Mouse (Mus musculus): ENCODE data around the gene Rundc3b. TPM values are rescaled to one million over a fixed set of nuclear protein-coding genes. Genes with fewer than 3 reads are reported as not detected.

The Rundc3b gene
- polyA plus RNA-seq (2015; fragmentation: Nextera tagmentation; extraction: Ambion mirVana) = 5.4 and 6.1 TPM in 2 replicates

DNA sequence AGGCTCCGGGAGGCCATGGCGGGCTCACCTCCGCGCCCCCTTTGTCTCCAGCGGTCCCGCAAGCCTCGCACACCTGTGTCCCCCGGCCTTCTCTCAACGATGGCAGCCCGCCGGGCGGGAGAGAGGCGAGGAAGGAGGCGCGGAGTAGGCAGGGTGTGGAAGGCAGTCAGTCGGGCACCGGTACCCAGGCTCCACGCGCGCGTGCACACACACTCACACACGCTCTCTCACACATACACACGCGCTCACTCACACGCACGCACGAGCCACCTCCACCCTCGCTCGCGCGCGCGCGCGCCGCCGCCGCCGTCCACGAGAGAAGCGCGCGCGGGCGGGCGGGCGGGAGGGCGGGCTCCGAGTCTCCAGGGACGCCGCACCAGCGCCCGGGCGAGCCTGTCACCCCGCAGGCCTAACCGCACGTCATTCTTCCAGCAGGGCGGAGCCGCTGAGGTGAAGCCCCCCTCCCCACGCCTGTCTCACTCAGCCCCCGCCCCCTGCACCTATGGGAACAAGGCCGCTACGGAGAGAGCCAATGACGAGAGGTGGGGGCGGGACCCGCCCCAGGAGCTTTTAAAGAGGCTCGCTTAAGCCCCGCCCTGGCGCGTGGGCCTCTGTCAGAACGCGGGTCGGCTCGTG is at the start of gene Rundc3b:
Gene Rundc3b, minus strand, starts transcription at position 357 of the 636 bp plus-strand sequence.
- Histone ChIP-seq H3K4me1 (ENCODE audit: control insufficient read depth, insufficient read depth, low read length) (no peaks in the 10 kb centered on the region), H3K9ac (ENCODE audit: low read depth, low read length) (peak within 1 kb of the TSS; percentile 80), H3K4me3 (ENCODE audit: low read length) (peak within 1 kb of the TSS; percentile 87), H3K27me3 (replicated peaks; ENCODE audit: control insufficient read depth, insufficient read depth, low read length) (no peaks in the 10 kb centered on the region), H3K4me2 (ENCODE audit: low read depth, low read length) (peak within 1 kb of the TSS; percentile 94), H3K27ac (ENCODE audit: low read length) (peak within 1 kb of the TSS; percentile 47), H3K36me3 (ENCODE audit: control insufficient read depth, insufficient read depth, low read length) (no peaks in the 10 kb centered on the region), H3K9me3 (ENCODE audit: control insufficient read depth, low read length) (no peaks in the 10 kb centered on the region)
- ATAC-seq = peak; percentile 97
- 1% methylated on average over 59 of the region's 74 CpGs for WGBS

DNA sequence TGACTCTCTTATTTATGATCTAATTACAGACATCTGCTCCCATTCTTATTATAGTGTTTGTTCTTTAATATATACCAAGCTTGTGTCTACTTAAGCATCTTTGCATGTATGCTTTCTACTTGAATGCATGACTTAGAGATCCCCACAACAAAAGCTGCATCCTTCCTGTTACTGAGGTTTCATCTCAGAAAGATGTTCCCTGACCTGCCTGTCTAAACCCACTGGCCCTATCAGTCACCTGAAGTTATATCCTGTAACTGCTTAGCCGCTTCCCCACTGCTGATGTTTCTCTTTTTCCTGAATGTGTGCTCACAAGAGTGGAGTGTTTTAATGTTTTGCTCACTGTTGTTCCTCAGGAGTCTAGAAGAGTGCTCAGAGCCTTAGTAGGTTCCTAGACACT is 46.9 kb upstream of the Rundc3b start:
- no peak for ATAC-seq
- H3K4me3 ChIP-seq (ENCODE audit: low read length) = no peak overlapping the region

DNA sequence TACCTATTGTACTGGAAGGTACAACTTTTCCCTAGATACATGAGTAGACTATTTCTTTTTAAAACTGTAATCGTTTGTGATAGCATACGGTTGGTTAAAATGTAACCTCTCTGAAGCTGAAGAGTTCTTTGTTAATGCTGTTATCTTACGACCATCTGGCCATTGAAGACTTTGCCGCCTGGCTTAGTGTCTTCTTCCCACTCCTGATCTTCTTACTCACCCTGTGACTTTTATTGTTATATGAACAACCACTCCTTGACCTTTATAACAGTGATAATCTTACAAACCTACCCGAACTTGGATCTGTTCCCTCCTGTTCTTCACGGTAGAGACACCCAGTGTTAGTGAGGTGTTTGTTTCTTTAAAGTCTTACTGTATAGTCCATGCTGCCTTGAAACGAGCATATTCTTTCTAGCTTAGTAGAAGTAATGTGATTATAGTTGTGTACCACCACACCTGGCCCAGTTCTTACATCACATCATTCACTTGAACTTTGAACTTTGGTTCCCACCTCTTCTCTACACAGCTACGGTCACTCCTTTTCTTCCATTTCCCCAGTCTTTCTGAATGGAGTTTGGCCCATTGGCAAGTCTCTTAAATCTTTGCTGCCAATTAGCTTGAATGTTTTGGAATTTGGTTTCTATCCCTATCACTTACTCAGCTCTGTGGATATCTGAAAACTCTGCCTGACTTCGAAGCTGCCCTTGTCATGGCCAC is 45.2 kb upstream of the Rundc3b start:
- H3K9me3 ChIP-seq (ENCODE audit: control insufficient read depth, low read length) = no peaks in the 10 kb centered on the region
- H3K36me3 ChIP-seq (ENCODE audit: control insufficient read depth, insufficient read depth, low read length) = no peaks in the 10 kb centered on the region
- H3K4me2 ChIP-seq (ENCODE audit: low read depth, low read length) = no peak overlapping the region
- H3K27ac ChIP-seq (ENCODE audit: low read length) = peak overlapping the region; percentile 58
- ATAC-seq = peak; percentile 89
- H3K4me3 ChIP-seq (ENCODE audit: low read length) = no peak overlapping the region
- 53% methylated on average over 9 of the region's 9 CpGs for WGBS
- H3K4me1 ChIP-seq (ENCODE audit: control insufficient read depth, insufficient read depth, low read length) = peaks cover 9% of the 10 kb centered on the region
- no peaks in the 10 kb centered on the region for H3K27me3 ChIP-seq (replicated peaks; ENCODE audit: control insufficient read depth, insufficient read depth, low read length)
- no peak overlapping the region for H3K9ac ChIP-seq (ENCODE audit: low read depth, low read length)

More for the DNA sequence above, 46.9 kb upstream of the Rundc3b start:
- H3K9ac ChIP-seq (ENCODE audit: low read depth, low read length) = no peak overlapping the region
- no peaks in the 10 kb centered on the region for H3K36me3 ChIP-seq (ENCODE audit: control insufficient read depth, insufficient read depth, low read length)
- no peak overlapping the region for H3K27ac ChIP-seq (ENCODE audit: low read length)
- H3K27me3 ChIP-seq (replicated peaks; ENCODE audit: control insufficient read depth, insufficient read depth, low read length) = no peaks in the 10 kb centered on the region
- H3K4me2 ChIP-seq (ENCODE audit: low read depth, low read length) = no peak overlapping the region
- peaks cover 9% of the 10 kb centered on the region for H3K4me1 ChIP-seq (ENCODE audit: control insufficient read depth, insufficient read depth, low read length)
- no peaks in the 10 kb centered on the region for H3K9me3 ChIP-seq (ENCODE audit: control insufficient read depth, low read length)
- 87% methylated on average over 1 of the region's 1 CpGs for WGBS

DNA sequence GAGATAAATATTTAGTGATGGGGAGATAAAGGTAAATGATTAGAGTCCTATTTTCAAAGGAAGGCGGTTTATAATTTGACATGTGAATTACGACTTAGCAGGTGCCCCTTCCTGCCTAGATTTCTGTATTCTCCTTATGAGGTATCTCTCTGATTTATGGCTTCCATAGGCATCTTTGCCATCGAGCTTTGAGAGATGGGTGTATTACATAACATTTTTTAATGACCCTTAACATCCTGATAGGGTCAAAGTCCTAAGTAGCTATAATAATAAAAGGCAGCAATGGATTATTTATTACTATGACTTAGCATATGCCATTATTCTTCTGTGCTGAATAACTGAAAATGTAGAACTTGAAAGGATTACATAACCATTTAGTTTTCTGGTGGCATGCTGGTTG is 41.9 kb upstream of the Rundc3b start:
- Histone ChIP-seq H3K4me3 (ENCODE audit: low read length) (no peak overlapping the region), H3K36me3 (ENCODE audit: control insufficient read depth, insufficient read depth, low read length) (no peaks in the 10 kb centered on the region), H3K9me3 (ENCODE audit: control insufficient read depth, low read length) (no peaks in the 10 kb centered on the region), H3K4me2 (ENCODE audit: low read depth, low read length) (no peak overlapping the region), H3K27me3 (replicated peaks; ENCODE audit: control insufficient read depth, insufficient read depth, low read length) (no peaks in the 10 kb centered on the region), H3K4me1 (ENCODE audit: control insufficient read depth, insufficient read depth, low read length) (peaks cover 8% of the 10 kb centered on the region), H3K27ac (ENCODE audit: low read length) (no peak overlapping the region), H3K9ac (ENCODE audit: low read depth, low read length) (no peak overlapping the region)
- WGBS = 34% methylated on average over 3 of the region's 3 CpGs
- ATAC-seq = peak; percentile 50

DNA sequence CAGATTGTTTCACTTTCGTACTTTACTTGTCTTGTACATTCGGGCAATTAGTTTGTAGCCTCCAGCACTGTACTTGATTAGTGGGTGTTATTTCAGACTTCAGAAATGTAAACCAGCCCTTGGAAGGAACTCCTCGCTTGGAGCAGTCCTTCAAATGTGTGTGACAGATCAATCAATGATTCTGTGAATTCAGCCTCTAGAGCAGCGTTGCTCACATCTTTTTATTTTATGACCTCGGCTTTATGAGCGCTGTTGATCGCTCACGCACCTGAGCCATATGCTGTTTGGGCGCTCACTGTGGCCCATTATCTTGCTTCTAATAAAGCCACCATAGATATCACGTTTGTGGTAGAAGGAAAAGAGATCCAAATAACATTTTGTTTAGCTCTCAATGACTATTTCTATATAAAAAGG is 38.0 kb upstream of the Rundc3b start:
- H3K9ac ChIP-seq (ENCODE audit: low read depth, low read length) = peak overlapping the region; percentile 61
- ATAC-seq = peak; percentile 34; the same call in 1 of the 2 replicates
- H3K9me3 ChIP-seq (ENCODE audit: control insufficient read depth, low read length) = no peaks in the 10 kb centered on the region
- H3K27ac ChIP-seq (ENCODE audit: low read length) = peak overlapping the region; percentile 68
- H3K4me1 ChIP-seq (ENCODE audit: control insufficient read depth, insufficient read depth, low read length) = no peaks in the 10 kb centered on the region
- peak overlapping the region; percentile 69 for H3K4me2 ChIP-seq (ENCODE audit: low read depth, low read length)
- peak overlapping the region; percentile 60 for H3K4me3 ChIP-seq (ENCODE audit: low read length)
- no peaks in the 10 kb centered on the region for H3K27me3 ChIP-seq (replicated peaks; ENCODE audit: control insufficient read depth, insufficient read depth, low read length)
- no peaks in the 10 kb centered on the region for H3K36me3 ChIP-seq (ENCODE audit: control insufficient read depth, insufficient read depth, low read length)
- 43% methylated on average over 10 of the region's 10 CpGs for WGBS

DNA sequence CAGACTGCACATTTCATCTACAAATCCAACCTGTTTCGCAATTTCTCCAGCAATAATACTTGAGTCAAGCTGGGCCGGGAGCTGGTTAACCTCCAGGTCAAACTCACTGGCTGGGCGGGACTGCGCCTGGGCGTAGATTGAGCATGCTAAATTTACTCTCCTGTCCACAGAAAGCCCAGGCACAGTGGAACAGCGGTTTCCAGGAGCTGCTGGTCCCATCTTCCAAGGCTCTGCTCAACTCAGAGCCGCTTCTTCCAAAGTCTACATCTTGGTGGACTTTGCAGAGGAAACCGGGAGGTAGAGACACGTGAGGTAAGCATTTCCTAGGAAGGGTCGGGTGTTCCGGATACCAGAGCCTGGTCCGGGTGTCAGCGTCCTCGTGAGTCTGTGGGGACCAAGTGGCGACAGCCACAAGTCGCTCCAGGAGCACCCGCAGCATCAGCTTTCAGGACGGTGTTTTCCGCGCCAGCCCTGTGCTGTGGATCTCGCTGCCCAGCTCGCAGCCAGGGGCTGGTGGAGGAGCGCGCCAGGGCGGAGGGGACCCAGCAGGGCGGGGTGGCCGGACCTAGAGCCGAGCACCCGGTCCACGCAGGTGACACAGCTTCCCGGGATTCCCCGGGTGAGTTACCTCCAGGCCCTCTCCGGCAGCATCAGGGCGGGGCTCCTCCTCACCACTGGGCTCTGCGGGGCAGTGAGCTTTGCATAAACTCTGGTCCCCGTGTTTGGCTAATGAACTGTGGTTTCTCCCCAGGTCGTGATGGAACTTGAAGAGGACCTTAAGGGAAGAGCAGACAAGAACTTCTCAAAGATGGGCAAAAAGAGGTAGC is 37.4 kb upstream of the Rundc3b start, which contains the start of gene Abcb1a:
Gene Abcb1a, plus strand, starts transcription at position 167 of the 827 bp plus-strand sequence.
- Histone ChIP-seq H3K27me3 (replicated peaks; ENCODE audit: control insufficient read depth, insufficient read depth, low read length) (no peaks in the 10 kb centered on the region), H3K4me1 (ENCODE audit: control insufficient read depth, insufficient read depth, low read length) (no peaks in the 10 kb centered on the region), H3K36me3 (ENCODE audit: control insufficient read depth, insufficient read depth, low read length) (no peaks in the 10 kb centered on the region), H3K9me3 (ENCODE audit: control insufficient read depth, low read length) (no peaks in the 10 kb centered on the region), H3K9ac (ENCODE audit: low read depth, low read length) (peak within 1 kb of the TSS; percentile 61), H3K4me2 (ENCODE audit: low read depth, low read length) (peak within 1 kb of the TSS; percentile 69), H3K4me3 (ENCODE audit: low read length) (peak within 1 kb of the TSS; percentile 60), H3K27ac (ENCODE audit: low read length) (peak within 1 kb of the TSS; percentile 68)
- WGBS = 5% methylated on average over 37 of the region's 37 CpGs
- ATAC-seq = peak; percentile 90

DNA sequence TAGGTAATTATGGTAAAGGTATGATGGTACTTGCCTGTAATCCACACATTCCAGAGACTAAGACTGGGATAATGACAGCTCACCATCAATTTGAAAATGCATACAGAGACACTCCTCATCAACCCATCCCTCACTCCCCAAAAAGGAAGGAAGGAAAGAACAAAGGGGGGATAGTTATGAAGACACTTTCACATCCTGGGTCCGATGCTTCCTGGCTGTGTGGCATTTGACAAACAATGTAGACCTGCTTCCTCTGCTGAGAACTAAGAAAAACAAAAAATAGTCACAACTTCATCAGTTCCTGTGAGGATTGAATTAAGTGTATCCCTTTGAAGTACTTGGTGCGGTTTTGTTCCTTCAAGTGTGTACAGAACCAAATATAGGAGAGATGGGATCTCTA is 29.3 kb upstream of the Rundc3b start:
- H3K36me3 ChIP-seq (ENCODE audit: control insufficient read depth, insufficient read depth, low read length) = no peaks in the 10 kb centered on the region
- WGBS = 88% methylated on average over 2 of the region's 2 CpGs

DNA sequence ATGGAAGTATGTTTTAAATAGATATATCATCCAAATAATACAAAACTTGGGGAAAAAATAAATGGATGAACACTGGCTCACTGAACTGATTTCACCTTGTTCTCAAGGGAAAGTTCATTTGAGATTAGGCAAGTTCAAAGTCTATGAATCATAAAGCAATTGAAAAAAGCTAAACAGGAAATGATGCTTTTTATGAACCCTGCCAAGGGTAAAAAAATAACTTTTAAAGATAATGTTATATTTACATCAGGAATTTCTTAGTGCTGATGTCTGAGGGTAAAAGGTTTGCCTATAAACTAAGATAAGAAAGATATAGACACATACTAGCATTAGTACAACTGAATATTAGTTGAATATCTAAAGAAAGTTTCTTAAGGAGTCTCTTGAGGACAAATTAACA is 26.0 kb upstream of the Rundc3b start:
- no peak overlapping the region for H3K9ac ChIP-seq (ENCODE audit: low read depth, low read length)
- H3K4me3 ChIP-seq (ENCODE audit: low read length) = no peak overlapping the region
- peak; percentile 85 for ATAC-seq
- H3K4me2 ChIP-seq (ENCODE audit: low read depth, low read length) = no peak overlapping the region
- no peaks in the 10 kb centered on the region for H3K36me3 ChIP-seq (ENCODE audit: control insufficient read depth, insufficient read depth, low read length)
- no peaks in the 10 kb centered on the region for H3K27me3 ChIP-seq (replicated peaks; ENCODE audit: control insufficient read depth, insufficient read depth, low read length)
- H3K9me3 ChIP-seq (ENCODE audit: control insufficient read depth, low read length) = no peaks in the 10 kb centered on the region
- H3K27ac ChIP-seq (ENCODE audit: low read length) = no peak overlapping the region
- H3K4me1 ChIP-seq (ENCODE audit: control insufficient read depth, insufficient read depth, low read length) = no peaks in the 10 kb centered on the region

More for the DNA sequence above, 29.3 kb upstream of the Rundc3b start:
- H3K4me3 ChIP-seq (ENCODE audit: low read length) = no peak overlapping the region
- no peaks in the 10 kb centered on the region for H3K9me3 ChIP-seq (ENCODE audit: control insufficient read depth, low read length)
- no peaks in the 10 kb centered on the region for H3K4me1 ChIP-seq (ENCODE audit: control insufficient read depth, insufficient read depth, low read length)
- no peaks in the 10 kb centered on the region for H3K27me3 ChIP-seq (replicated peaks; ENCODE audit: control insufficient read depth, insufficient read depth, low read length)
- H3K4me2 ChIP-seq (ENCODE audit: low read depth, low read length) = no peak overlapping the region
- H3K9ac ChIP-seq (ENCODE audit: low read depth, low read length) = no peak overlapping the region
- no peak for ATAC-seq
- H3K27ac ChIP-seq (ENCODE audit: low read length) = no peak overlapping the region

DNA sequence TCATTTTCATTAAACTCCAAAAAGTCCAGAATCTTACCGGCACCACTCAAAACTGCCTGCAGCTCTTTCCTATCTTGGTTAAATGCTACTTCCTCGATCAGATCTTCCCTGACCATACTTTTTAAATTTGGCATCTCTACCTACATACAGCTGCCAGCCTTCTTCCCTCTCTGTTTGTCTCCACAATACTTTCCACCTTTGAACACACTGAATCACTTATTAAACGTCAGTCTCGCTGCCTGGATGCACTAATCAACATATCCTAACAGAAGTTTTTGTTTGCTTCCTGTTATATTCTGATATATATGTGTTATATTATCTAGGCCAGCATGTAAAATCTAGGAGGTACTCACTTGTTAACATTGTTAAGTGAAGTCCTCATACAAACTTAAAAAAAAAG is 25.5 kb upstream of the Rundc3b start:
- no peak overlapping the region for H3K27ac ChIP-seq (ENCODE audit: low read length)
- no peak overlapping the region for H3K4me3 ChIP-seq (ENCODE audit: low read length)
- no peaks in the 10 kb centered on the region for H3K9me3 ChIP-seq (ENCODE audit: control insufficient read depth, low read length)
- 78% methylated on average over 4 of the region's 4 CpGs for WGBS
- no peaks in the 10 kb centered on the region for H3K36me3 ChIP-seq (ENCODE audit: control insufficient read depth, insufficient read depth, low read length)
- no peak for ATAC-seq
- H3K9ac ChIP-seq (ENCODE audit: low read depth, low read length) = no peak overlapping the region
- no peaks in the 10 kb centered on the region for H3K27me3 ChIP-seq (replicated peaks; ENCODE audit: control insufficient read depth, insufficient read depth, low read length)
- H3K4me1 ChIP-seq (ENCODE audit: control insufficient read depth, insufficient read depth, low read length) = no peaks in the 10 kb centered on the region
- no peak overlapping the region for H3K4me2 ChIP-seq (ENCODE audit: low read depth, low read length)
